Mouse (Mus musculus): ENCODE data around the gene Timm9.

Timm9 gene

GRCm38 (mm10) chr12:71136130-71136973, at the start of gene Timm9, which contains the start of gene 2700049A03Rik:
Gene Timm9 (minus strand): TSS chr12:71136684.
Gene 2700049A03Rik (plus strand): TSS chr12:71136848.
- DNase-seq (ENCODE audit: low read depth) = no peak

GRCm38 (mm10) chr12:71184396-71184795, 47.9 kb upstream of the Timm9 start:
- peak; percentile 24 for DNase-seq (ENCODE audit: low read depth)

- no peak for DNase-seq (ENCODE audit: low read depth)
These were observed 47.3 kb upstream of the Timm9 start for GRCm38 (mm10) chr12:71183736-71184135.

- no peak for DNase-seq (ENCODE audit: low read depth)
These were observed 33.4 kb upstream of the Timm9 start for GRCm38 (mm10) chr12:71169911-71170310.

GRCm38 (mm10) chr12:71164410-71164809, 27.9 kb upstream of the Timm9 start:
- no peak for DNase-seq (ENCODE audit: low read depth)

- no peak for DNase-seq (ENCODE audit: low read depth)
These were observed 21.5 kb upstream of the Timm9 start for GRCm38 (mm10) chr12:71157974-71158373.

GRCm38 (mm10) chr12:71154979-71155378, 18.5 kb upstream of the Timm9 start:
- DNase-seq (ENCODE audit: low read depth) = no peak

GRCm38 (mm10) chr12:71150167-71150566, 13.7 kb upstream of the Timm9 start:
- DNase-seq (ENCODE audit: low read depth) = no peak

- DNase-seq (ENCODE audit: low read depth) = no peak
These were observed 13.0 kb upstream of the Timm9 start for GRCm38 (mm10) chr12:71149456-71149855.

- no peak for DNase-seq (ENCODE audit: low read depth)
These were observed 12.3 kb upstream of the Timm9 start for GRCm38 (mm10) chr12:71148801-71149200.

GRCm38 (mm10) chr12:71147641-71148040, 11.2 kb upstream of the Timm9 start:
- peak; percentile 75 for DNase-seq (ENCODE audit: low read depth)

GRCm38 (mm10) chr12:71141189-71141588, 4.7 kb upstream of the Timm9 start:
- no peak for DNase-seq (ENCODE audit: low read depth)

- peak; percentile 44 for DNase-seq (ENCODE audit: low read depth)
These were observed 2.9 kb upstream of the Timm9 start for GRCm38 (mm10) chr12:71139258-71139828.

- DNase-seq (ENCODE audit: low read depth) = peak; percentile 31
These were observed 1.2 kb upstream of the Timm9 start for GRCm38 (mm10) chr12:71137686-71138085.

GRCm38 (mm10) chr12:71136974-71137491, 549 bp upstream of the Timm9 start:
- peak; percentile 97 for DNase-seq (ENCODE audit: low read depth)

GRCm38 (mm10) chr12:71135581-71135980, 903 bp downstream of the Timm9 start:
- no peak for DNase-seq (ENCODE audit: low read depth)

GRCm38 (mm10) chr12:71123286-71123685, 13.2 kb downstream of the Timm9 start:
- no peak for DNase-seq (ENCODE audit: low read depth)

GRCm38 (mm10) chr12:71122731-71123130, 13.8 kb downstream of the Timm9 start:
- no peak for DNase-seq (ENCODE audit: low read depth)

- DNase-seq (ENCODE audit: low read depth) = no peak
These were observed 20.1 kb downstream of the Timm9 start for GRCm38 (mm10) chr12:71116411-71116810.

- DNase-seq (ENCODE audit: low read depth) = peak; percentile 74
These were observed 22.7 kb downstream of the Timm9 start for GRCm38 (mm10) chr12:71113675-71114288.

- no peak for DNase-seq (ENCODE audit: low read depth)
These were observed 23.4 kb downstream of the Timm9 start for GRCm38 (mm10) chr12:71113074-71113473.

GRCm38 (mm10) chr12:71111331-71111730, 25.2 kb downstream of the Timm9 start, which contains the start of gene Tomm20l:
Gene Tomm20l (plus strand): TSS chr12:71111428.
- DNase-seq (ENCODE audit: low read depth) = no peak
